Mouse (Mus musculus) gastrocnemius, postnatal 4 days (tissue): Measurements from ENCODE around the gene Mcfd2. TPM values are rescaled to one million over a fixed set of nuclear protein-coding genes. Genes with fewer than 3 reads are reported as not detected.

Source experiments
- DNase-seq, 2 experiments: peaks; one replicate each; pipeline ENCODE4 v3.0.0; 2021 to 2022; ENCODE audit warnings: low spot score in 2 of 2, mixed read lengths in 2 of 2
- total RNA-seq, 2 experiments: library from RNA; stranded (reverse); gene quantifications; 2 replicates each; pipeline ENCODE4 v1.2.3; 2021

Mcfd2 gene
- total RNA-seq, 2 experiments from 2014 or later: 33.6 to 39.3 TPM

GRCm38 (mm10) chr17:87289367-87289766, 23.6 kb upstream of the Mcfd2 start:
- no peak for DNase-seq

- DNase-seq: no peak
Measured at GRCm38 (mm10) chr17:87288131-87288530, 22.4 kb upstream of the Mcfd2 start.

- no peak for DNase-seq
Measured at GRCm38 (mm10) chr17:87287197-87287777, 21.6 kb upstream of the Mcfd2 start.

GRCm38 (mm10) chr17:87286481-87287143, 20.9 kb upstream of the Mcfd2 start:
- no peak for DNase-seq

GRCm38 (mm10) chr17:87285731-87286465, 20.2 kb upstream of the Mcfd2 start:
- no peak for DNase-seq

GRCm38 (mm10) chr17:87284482-87285040, 18.8 kb upstream of the Mcfd2 start:
- no peak for DNase-seq

GRCm38 (mm10) chr17:87283755-87284481, 18.2 kb upstream of the Mcfd2 start:
- no peak for DNase-seq

- DNase-seq: peak; percentile 45 to 67
Measured at GRCm38 (mm10) chr17:87283055-87283754, 17.5 kb upstream of the Mcfd2 start.

GRCm38 (mm10) chr17:87282706-87283053, 16.9 kb upstream of the Mcfd2 start, which contains the start of gene Ttc7:
TSS of gene Ttc7 (plus strand) at chr17:87282886.
- peak; percentile 99 to 100 for DNase-seq

GRCm38 (mm10) chr17:87282007-87282705, 16.4 kb upstream of the Mcfd2 start:
- DNase-seq: peak; percentile 77 to 92

GRCm38 (mm10) chr17:87275363-87276341, 9.9 kb upstream of the Mcfd2 start:
- DNase-seq: no peak

GRCm38 (mm10) chr17:87269454-87269853, 3.7 kb upstream of the Mcfd2 start:
- no peak for DNase-seq

- DNase-seq: no peak
Measured at GRCm38 (mm10) chr17:87264927-87265791, 576 bp downstream of the Mcfd2 start.

GRCm38 (mm10) chr17:87264054-87264830, 1.5 kb downstream of the Mcfd2 start:
- no peak for DNase-seq

GRCm38 (mm10) chr17:87263401-87263800, 2.3 kb downstream of the Mcfd2 start:
- DNase-seq: no peak

GRCm38 (mm10) chr17:87255672-87256071, 10.1 kb downstream of the Mcfd2 start:
- DNase-seq: no peak

GRCm38 (mm10) chr17:87254384-87254783, 11.4 kb downstream of the Mcfd2 start:
- no peak for DNase-seq
